Mouse (Mus musculus) heart, postnatal 0 days (tissue): ENCODE data around the gene Frat1. TPM values are rescaled to one million over a fixed set of nuclear protein-coding genes. Genes with fewer than 3 reads are reported as not detected.
A peak's percentile ranks its signal among the peaks of the same experiment; 100 is the strongest.

Experiments
- ATAC-seq: fragments of 200-750 bp; cut with Nextera tagmentation; 2 replicates; pipeline ENCODE4 v1.8.0; 2017; ENCODE audit warnings: low read depth, moderate number of reproducible peaks, moderate library complexity; ENCODE audit not compliant: insufficient read depth
- DNase-seq: peaks from one replicate; pipeline ENCODE4 v3.0.0-alpha.2; 2016; ENCODE audit warnings: low spot score
- H3K27ac ChIP-seq: fragments of 300-500 bp; sonication (generic); 2 replicates; pipeline ENCODE4 v1.5.1; 2014; ENCODE audit warnings: low read depth, mild to moderate bottlenecking
- H3K27me3 ChIP-seq: fragments of 300-500 bp; sonication (generic); 2 replicates; pipeline ENCODE4 v1.6.1; 2014; ENCODE audit warnings: low read length, mixed read lengths; ENCODE audit not compliant: control insufficient read depth, insufficient read depth
- H3K36me3 ChIP-seq: fragments of 300-500 bp; sonication (generic); replicated peaks from 2 replicates; pipeline ENCODE4 v1.6.1; 2014; ENCODE audit warnings: low read length, mixed read lengths; ENCODE audit not compliant: control insufficient read depth, insufficient read depth
- H3K4me1 ChIP-seq: fragments of 300-500 bp; sonication (generic); 2 replicates; pipeline ENCODE4 v1.6.1; 2014; ENCODE audit warnings: antibody characterized with exemption; ENCODE audit not compliant: control insufficient read depth, insufficient read depth
- H3K4me2 ChIP-seq: fragments of 300-500 bp; sonication (generic); 2 replicates; pipeline ENCODE4 v1.6.1; 2014; ENCODE audit warnings: low read depth, mild to moderate bottlenecking, low read length, moderate library complexity
- H3K4me3 ChIP-seq: fragments of 300-500 bp; sonication (generic); 2 replicates; pipeline ENCODE4 v1.5.1; 2014; ENCODE audit warnings: low read depth, low read length
- H3K9ac ChIP-seq: fragments of 300-500 bp; sonication (generic); replicated peaks from 2 replicates; pipeline ENCODE4 v1.6.1; 2014; ENCODE audit warnings: low read depth, low read length, mixed read lengths
- H3K9me3 ChIP-seq: fragments of 300-500 bp; sonication (generic); replicated peaks from 2 replicates; pipeline ENCODE4 v1.6.1; 2016; ENCODE audit warnings: low read length; ENCODE audit not compliant: control insufficient read depth
- CTCF ChIP-seq: IDR thresholded peaks from 2 replicates; pipeline ENCODE4 v1.5.1; 2016; ENCODE audit warnings: antibody characterized with exemption, control low read depth, low read depth
- EP300 ChIP-seq: IDR thresholded peaks from 2 replicates; pipeline ENCODE4 v1.6.1; 2016; ENCODE audit warnings: antibody characterized with exemption, low read depth
- WGBS: fragments of 180-500 bp; shearing (Covaris S2); extraction: QIAGEN DNeasy Blood & Tissue Kit; methylation state at CpG from one replicate; pipeline ENCODE4 v1.1.7; 2014; 5-methylcytosine and 5-hydroxymethylcytosine counted together
- polyA plus RNA-seq: library from polyadenylated mRNA; unstranded; fragments of >200 nt; fragmentation: Nextera tagmentation; extraction: Ambion mirVana; gene quantifications from 2 replicates; pipeline ENCODE4 v1.2.1, GENCODE M21; 2015
- total RNA-seq: library from RNA; depleted of rRNA; stranded (reverse); fragments of >200 nt; gene quantifications from 2 replicates; pipeline ENCODE4 v1.2.3, GENCODE M21; 2014; ENCODE audit warnings: low replicate concordance

The Frat1 gene
- total and polyA plus RNA-seq, 2 experiments from 2014 or later: 2.1 to 3.4 TPM

- Histone ChIP-seq H3K4me1 (peaks cover 30% of the 10 kb centered on the region; the same call in 1 of the 2 replicates), H3K27ac (no peak overlapping the region)
These were observed 5.6 kb downstream of the Frat1 start for GRCm38 (mm10) chr19:41835407-41835806.

GRCm38 (mm10) chr19:41835816-41836215 is 6.0 kb downstream of the Frat1 start:
- H3K4me2 ChIP-seq: peak overlapping the region; percentile 38; the same call in 1 of the 2 replicates
- H3K4me3 ChIP-seq: no peak overlapping the region
- no peaks in the 10 kb centered on the region for H3K36me3 ChIP-seq
- 3% methylated on average over 6 of the region's 6 CpGs for WGBS
- peak; percentile 31 for ATAC-seq
- H3K9me3 ChIP-seq: no peaks in the 10 kb centered on the region
- H3K9ac ChIP-seq: no peak overlapping the region
- H3K27ac ChIP-seq: no peak overlapping the region
- peaks cover 30% of the 10 kb centered on the region; the same call in 1 of the 2 replicates for H3K4me1 ChIP-seq
- peak; percentile 41 for DNase-seq
- H3K27me3 ChIP-seq: peaks cover 15% of the 10 kb centered on the region
- TF ChIP-seq EP300 (no peak), CTCF (no peak)

More at GRCm38 (mm10) chr19:41835407-41835806, 5.6 kb downstream of the Frat1 start:
- DNase-seq (no peak), ATAC-seq (no peak)
- no peak for TF ChIP-seq EP300
- TF ChIP-seq CTCF: no peak
- Histone ChIP-seq H3K9ac (no peak overlapping the region), H3K9me3 (no peaks in the 10 kb centered on the region), H3K36me3 (no peaks in the 10 kb centered on the region), H3K4me3 (no peak overlapping the region), H3K27me3 (peaks cover 15% of the 10 kb centered on the region), H3K4me2 (no peak overlapping the region; the same call in 1 of the 2 replicates)
- 61% methylated on average over 6 of the region's 6 CpGs for whole genome bisulfite sequencing

GRCm38 (mm10) chr19:41836719-41837118 is 6.9 kb downstream of the Frat1 start:
- Histone ChIP-seq H3K4me2 (no peak overlapping the region), H3K27ac (no peak overlapping the region), H3K27me3 (peaks cover 11% of the 10 kb centered on the region), H3K4me3 (no peak overlapping the region), H3K9ac (no peak overlapping the region), H3K4me1 (peaks cover 26% of the 10 kb centered on the region; the same call in 1 of the 2 replicates), H3K9me3 (no peaks in the 10 kb centered on the region), H3K36me3 (no peaks in the 10 kb centered on the region)
- DNase-seq (no peak), ATAC-seq (no peak)
- 59% methylated on average over 3 of the region's 3 CpGs for WGBS
- TF ChIP-seq CTCF: no peak
- no peak for TF ChIP-seq EP300

- ATAC-seq: peak; percentile 40; the same call in 1 of the 2 replicates
- 0 out of 2 replicates have a peak overlapping the region, but pooled peaks have one; percentile 3 for H3K27ac ChIP-seq
- DNase-seq: no peak
- 32% methylated on average over 9 of the region's 9 CpGs for WGBS
- peaks cover 8% of the 10 kb centered on the region for H3K27me3 ChIP-seq
- TF ChIP-seq EP300 (no peak), CTCF (no peak)
- peaks cover 23% of the 10 kb centered on the region; the same call in 1 of the 2 replicates for H3K4me1 ChIP-seq
- H3K9ac ChIP-seq: no peak overlapping the region
- H3K4me2 ChIP-seq: no peak overlapping the region
- no peak overlapping the region for H3K4me3 ChIP-seq
- H3K36me3 ChIP-seq: no peaks in the 10 kb centered on the region
- H3K9me3 ChIP-seq: no peaks in the 10 kb centered on the region
These were observed 7.6 kb downstream of the Frat1 start for GRCm38 (mm10) chr19:41837194-41837916.

- no peak for DNase-seq
- Histone ChIP-seq H3K4me1 (peaks cover 23% of the 10 kb centered on the region; the same call in 1 of the 2 replicates), H3K4me3 (no peak overlapping the region), H3K9ac (no peak overlapping the region), H3K36me3 (no peaks in the 10 kb centered on the region), H3K4me2 (no peak overlapping the region), H3K27me3 (peaks cover 3% of the 10 kb centered on the region; the same call in 1 of the 2 replicates), H3K27ac (no peak overlapping the region), H3K9me3 (no peaks in the 10 kb centered on the region)
- ATAC-seq: peak; percentile 19; the same call in 1 of the 2 replicates
- WGBS: 19% methylated on average over 4 of the region's 4 CpGs
- TF ChIP-seq EP300 (no peak), CTCF (no peak)
These were observed 8.1 kb downstream of the Frat1 start for GRCm38 (mm10) chr19:41837917-41838261.

- H3K4me3 ChIP-seq: no peak overlapping the region
- WGBS: 53% methylated on average over 6 of the region's 6 CpGs
- no peaks in the 10 kb centered on the region for H3K36me3 ChIP-seq
- H3K9me3 ChIP-seq: no peaks in the 10 kb centered on the region
- H3K4me1 ChIP-seq: peaks cover 23% of the 10 kb centered on the region; the same call in 1 of the 2 replicates
- ATAC-seq (no peak), DNase-seq (no peak)
- no peak overlapping the region for H3K9ac ChIP-seq
- no peak for TF ChIP-seq CTCF
- TF ChIP-seq EP300: no peak
- H3K4me2 ChIP-seq: no peak overlapping the region
- H3K27me3 ChIP-seq: no peaks in the 10 kb centered on the region
- no peak overlapping the region for H3K27ac ChIP-seq
These were observed 9.0 kb downstream of the Frat1 start for GRCm38 (mm10) chr19:41838808-41839207.
